Mouse (Mus musculus): ENCODE measurements at regions not wholly inside any gene's neighbourhood (a gene's known extent, or its start where the extent isn't known, plus 50 kb on each side); places are given as distances from the start of the nearest gene placed in this dataset.

DNA sequence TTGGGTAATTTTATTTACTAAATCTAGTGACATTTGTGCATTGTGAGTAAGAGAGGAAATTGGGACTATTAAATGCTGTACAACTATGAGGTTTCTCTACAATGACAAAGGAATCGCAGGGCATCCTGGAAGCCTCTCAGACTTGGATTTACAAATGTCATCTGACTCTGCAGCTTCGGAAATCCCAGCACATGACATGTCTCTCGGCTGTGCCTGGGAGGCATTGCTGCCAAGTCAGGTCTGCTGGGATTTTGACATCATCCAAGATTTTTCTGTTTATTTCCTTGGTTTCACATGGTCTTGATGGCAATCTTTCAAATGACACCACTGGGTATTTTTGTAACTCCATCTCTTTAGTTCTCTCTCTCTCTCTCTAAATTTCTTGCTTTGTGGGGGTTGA lies 99.4 kb upstream of the Hivep1 start:
- TF ChIP-seq CHD2 (IDR thresholded peaks at IDR 0.05; ENCODE audit: low read length) (no peak), POLR2A (IDR thresholded peaks at IDR 0.05; ENCODE audit: low read depth, low read length) (no peak), MAZ (IDR thresholded peaks at IDR 0.05; ENCODE audit: low read depth, low read length) (no peak), CTCF (conservative IDR thresholded peaks at IDR 0.05 in 1 of 2, IDR thresholded peaks at IDR 0.05 in 1 of 2; ENCODE audit: low read depth in 2 of 2, low read length in 2 of 2) (no peak)
